Mouse (Mus musculus): ENCODE data around the gene Akr1c14. TPM values are rescaled to one million over a fixed set of nuclear protein-coding genes. Genes with fewer than 3 reads are reported as not detected.

The Akr1c14 gene
- 0.06 and 0.22 TPM in 2 replicates for polyA plus RNA-seq (2014; fragmentation: Nextera tagmentation; extraction: Ambion mirVana)

GRCm38 (mm10) chr13:4048719-4049118, at the start of gene Akr1c14:
TSS of gene Akr1c14 (plus strand) at chr13:4049011.
- Histone ChIP-seq H3K9me3 (ENCODE audit: control insufficient read depth, low read length) (no peaks in the 10 kb centered on the region), H3K4me3 (ENCODE audit: low read depth, low read length) (no peak within 1 kb of the TSS), H3K27me3 (ENCODE audit: control insufficient read depth, insufficient read depth, low read length) (no peaks in the 10 kb centered on the region), H3K27ac (ENCODE audit: low read depth, low read length) (no peak within 1 kb of the TSS), H3K4me1 (replicated peaks; ENCODE audit: control insufficient read depth, insufficient read depth, low read length) (no peaks in the 10 kb centered on the region), H3K36me3 (ENCODE audit: control insufficient read depth, insufficient read depth, low read length) (no peaks in the 10 kb centered on the region), H3K4me2 (replicated peaks; ENCODE audit: low read depth, low read length) (no peak within 1 kb of the TSS), H3K9ac (ENCODE audit: low read depth, low read length) (no peak within 1 kb of the TSS)
- ATAC-seq (ENCODE audit: low FRiP score) (no peak), DNase-seq (ENCODE audit: low spot score) (no peak)
- 68% methylated on average over 2 of the region's 2 CpGs for WGBS

- no peaks in the 10 kb centered on the region for H3K27me3 ChIP-seq (ENCODE audit: control insufficient read depth, insufficient read depth, low read length)
- peak; percentile 81 for DNase-seq (ENCODE audit: low spot score)
- H3K4me3 ChIP-seq (ENCODE audit: low read depth, low read length): no peak overlapping the region
- WGBS: 15% methylated on average over 3 of the region's 3 CpGs
- H3K9ac ChIP-seq (ENCODE audit: low read depth, low read length): no peak overlapping the region
- H3K4me1 ChIP-seq (replicated peaks; ENCODE audit: control insufficient read depth, insufficient read depth, low read length): no peaks in the 10 kb centered on the region
- H3K9me3 ChIP-seq (ENCODE audit: control insufficient read depth, low read length): no peaks in the 10 kb centered on the region
- peak; percentile 78 for ATAC-seq (ENCODE audit: low FRiP score)
- no peak overlapping the region for H3K4me2 ChIP-seq (replicated peaks; ENCODE audit: low read depth, low read length)
- no peaks in the 10 kb centered on the region for H3K36me3 ChIP-seq (ENCODE audit: control insufficient read depth, insufficient read depth, low read length)
- H3K27ac ChIP-seq (ENCODE audit: low read depth, low read length): no peak overlapping the region
These were observed 47.1 kb upstream of the Akr1c14 start for GRCm38 (mm10) chr13:4001687-4002086.

GRCm38 (mm10) chr13:4010784-4011183, 38.0 kb upstream of the Akr1c14 start:
- H3K4me1 ChIP-seq (replicated peaks; ENCODE audit: control insufficient read depth, insufficient read depth, low read length): no peaks in the 10 kb centered on the region
- H3K9ac ChIP-seq (ENCODE audit: low read depth, low read length): no peak overlapping the region
- no peak overlapping the region for H3K4me3 ChIP-seq (ENCODE audit: low read depth, low read length)
- no peaks in the 10 kb centered on the region for H3K36me3 ChIP-seq (ENCODE audit: control insufficient read depth, insufficient read depth, low read length)
- H3K27me3 ChIP-seq (ENCODE audit: control insufficient read depth, insufficient read depth, low read length): no peaks in the 10 kb centered on the region
- 84% methylated on average over 4 of the region's 4 CpGs for WGBS
- DNase-seq (ENCODE audit: low spot score) (no peak), ATAC-seq (ENCODE audit: low FRiP score) (no peak)
- no peak overlapping the region for H3K4me2 ChIP-seq (replicated peaks; ENCODE audit: low read depth, low read length)
- no peak overlapping the region for H3K27ac ChIP-seq (ENCODE audit: low read depth, low read length)
- no peaks in the 10 kb centered on the region for H3K9me3 ChIP-seq (ENCODE audit: control insufficient read depth, low read length)

- H3K27ac ChIP-seq (ENCODE audit: low read depth, low read length): no peak overlapping the region
- no peaks in the 10 kb centered on the region for H3K36me3 ChIP-seq (ENCODE audit: control insufficient read depth, insufficient read depth, low read length)
- ATAC-seq (ENCODE audit: low FRiP score) (no peak), DNase-seq (ENCODE audit: low spot score) (no peak)
- no peaks in the 10 kb centered on the region for H3K4me1 ChIP-seq (replicated peaks; ENCODE audit: control insufficient read depth, insufficient read depth, low read length)
- H3K9ac ChIP-seq (ENCODE audit: low read depth, low read length): no peak overlapping the region
- H3K4me2 ChIP-seq (replicated peaks; ENCODE audit: low read depth, low read length): no peak overlapping the region
- no peaks in the 10 kb centered on the region for H3K27me3 ChIP-seq (ENCODE audit: control insufficient read depth, insufficient read depth, low read length)
- no peak overlapping the region for H3K4me3 ChIP-seq (ENCODE audit: low read depth, low read length)
- H3K9me3 ChIP-seq (ENCODE audit: control insufficient read depth, low read length): no peaks in the 10 kb centered on the region
These were observed 35.0 kb upstream of the Akr1c14 start for GRCm38 (mm10) chr13:4013811-4014210.

GRCm38 (mm10) chr13:4029897-4030296, 18.9 kb upstream of the Akr1c14 start:
- H3K4me3 ChIP-seq (ENCODE audit: low read depth, low read length): no peak overlapping the region
- no peak overlapping the region for H3K27ac ChIP-seq (ENCODE audit: low read depth, low read length)
- no peak overlapping the region for H3K9ac ChIP-seq (ENCODE audit: low read depth, low read length)
- DNase-seq (ENCODE audit: low spot score) (no peak), ATAC-seq (ENCODE audit: low FRiP score) (no peak)
- H3K36me3 ChIP-seq (ENCODE audit: control insufficient read depth, insufficient read depth, low read length): no peaks in the 10 kb centered on the region
- no peaks in the 10 kb centered on the region for H3K9me3 ChIP-seq (ENCODE audit: control insufficient read depth, low read length)
- H3K4me2 ChIP-seq (replicated peaks; ENCODE audit: low read depth, low read length): no peak overlapping the region
- no peaks in the 10 kb centered on the region for H3K4me1 ChIP-seq (replicated peaks; ENCODE audit: control insufficient read depth, insufficient read depth, low read length)
- H3K27me3 ChIP-seq (ENCODE audit: control insufficient read depth, insufficient read depth, low read length): no peaks in the 10 kb centered on the region
- 88% methylated on average over 2 of the region's 2 CpGs for WGBS

GRCm38 (mm10) chr13:4032512-4032911, 16.3 kb upstream of the Akr1c14 start:
- H3K9ac ChIP-seq (ENCODE audit: low read depth, low read length): no peak overlapping the region
- no peak overlapping the region for H3K4me3 ChIP-seq (ENCODE audit: low read depth, low read length)
- no peak overlapping the region for H3K27ac ChIP-seq (ENCODE audit: low read depth, low read length)
- no peaks in the 10 kb centered on the region for H3K27me3 ChIP-seq (ENCODE audit: control insufficient read depth, insufficient read depth, low read length)
- DNase-seq (ENCODE audit: low spot score) (no peak), ATAC-seq (ENCODE audit: low FRiP score) (no peak)
- 81% methylated on average over 3 of the region's 3 CpGs for WGBS
- H3K4me1 ChIP-seq (replicated peaks; ENCODE audit: control insufficient read depth, insufficient read depth, low read length): no peaks in the 10 kb centered on the region
- H3K9me3 ChIP-seq (ENCODE audit: control insufficient read depth, low read length): no peaks in the 10 kb centered on the region
- H3K4me2 ChIP-seq (replicated peaks; ENCODE audit: low read depth, low read length): no peak overlapping the region
- H3K36me3 ChIP-seq (ENCODE audit: control insufficient read depth, insufficient read depth, low read length): no peaks in the 10 kb centered on the region

- H3K4me1 ChIP-seq (replicated peaks; ENCODE audit: control insufficient read depth, insufficient read depth, low read length): no peaks in the 10 kb centered on the region
- no peaks in the 10 kb centered on the region for H3K27me3 ChIP-seq (ENCODE audit: control insufficient read depth, insufficient read depth, low read length)
- H3K9ac ChIP-seq (ENCODE audit: low read depth, low read length): no peak overlapping the region
- no peak overlapping the region for H3K4me3 ChIP-seq (ENCODE audit: low read depth, low read length)
- DNase-seq (ENCODE audit: low spot score) (no peak), ATAC-seq (ENCODE audit: low FRiP score) (no peak)
- no peaks in the 10 kb centered on the region for H3K9me3 ChIP-seq (ENCODE audit: control insufficient read depth, low read length)
- WGBS: 87% methylated on average over 3 of the region's 3 CpGs
- no peaks in the 10 kb centered on the region for H3K36me3 ChIP-seq (ENCODE audit: control insufficient read depth, insufficient read depth, low read length)
- no peak overlapping the region for H3K4me2 ChIP-seq (replicated peaks; ENCODE audit: low read depth, low read length)
- no peak overlapping the region for H3K27ac ChIP-seq (ENCODE audit: low read depth, low read length)
These were observed 13.8 kb upstream of the Akr1c14 start for GRCm38 (mm10) chr13:4035052-4035451.

GRCm38 (mm10) chr13:4046113-4046512, 2.7 kb upstream of the Akr1c14 start:
- ATAC-seq (ENCODE audit: low FRiP score) (no peak), DNase-seq (ENCODE audit: low spot score) (no peak)
- H3K9me3 ChIP-seq (ENCODE audit: control insufficient read depth, low read length): no peaks in the 10 kb centered on the region
- H3K4me2 ChIP-seq (replicated peaks; ENCODE audit: low read depth, low read length): no peak overlapping the region
- no peaks in the 10 kb centered on the region for H3K4me1 ChIP-seq (replicated peaks; ENCODE audit: control insufficient read depth, insufficient read depth, low read length)
- H3K4me3 ChIP-seq (ENCODE audit: low read depth, low read length): no peak overlapping the region
- H3K36me3 ChIP-seq (ENCODE audit: control insufficient read depth, insufficient read depth, low read length): no peaks in the 10 kb centered on the region
- H3K27ac ChIP-seq (ENCODE audit: low read depth, low read length): no peak overlapping the region
- H3K27me3 ChIP-seq (ENCODE audit: control insufficient read depth, insufficient read depth, low read length): no peaks in the 10 kb centered on the region
- WGBS: 77% methylated on average over 3 of the region's 3 CpGs
- no peak overlapping the region for H3K9ac ChIP-seq (ENCODE audit: low read depth, low read length)

- DNase-seq (ENCODE audit: low spot score) (no peak), ATAC-seq (ENCODE audit: low FRiP score) (no peak)
- Histone ChIP-seq H3K4me3 (ENCODE audit: low read depth, low read length) (no peak overlapping the region), H3K36me3 (ENCODE audit: control insufficient read depth, insufficient read depth, low read length) (no peaks in the 10 kb centered on the region), H3K9ac (ENCODE audit: low read depth, low read length) (no peak overlapping the region), H3K27me3 (ENCODE audit: control insufficient read depth, insufficient read depth, low read length) (no peaks in the 10 kb centered on the region), H3K9me3 (ENCODE audit: control insufficient read depth, low read length) (no peaks in the 10 kb centered on the region), H3K4me1 (replicated peaks; ENCODE audit: control insufficient read depth, insufficient read depth, low read length) (no peaks in the 10 kb centered on the region), H3K27ac (ENCODE audit: low read depth, low read length) (no peak overlapping the region), H3K4me2 (replicated peaks; ENCODE audit: low read depth, low read length) (no peak overlapping the region)
- WGBS: 33% methylated on average over 2 of the region's 2 CpGs
These were observed 2.0 kb upstream of the Akr1c14 start for GRCm38 (mm10) chr13:4046841-4047240.
